Mouse (Mus musculus) limb, embryonic 13.5 days (tissue): ENCODE measurements around the gene Ifna4. TPM values are rescaled to one million over a fixed set of nuclear protein-coding genes. Genes with fewer than 3 reads are reported as not detected.
"Not testable (repeated sequence)": the region's sequence is repeated elsewhere in the genome, so short reads cannot be mapped to it uniquely, and the experiment has no call there.

ENCODE experiments used
- ATAC-seq: fragments of 200-750 bp; cut with Nextera tagmentation; 2 replicates; pipeline ENCODE4 v1.8.0; 2017; ENCODE audit warnings: low read depth, moderate number of reproducible peaks, moderate TSS enrichment; ENCODE audit not compliant: low FRiP score
- H3K27ac ChIP-seq: fragments of 300-500 bp; sonication (generic); 2 replicates; pipeline ENCODE4 v1.5.1; 2015; ENCODE audit warnings: inconsistent platforms, mild to moderate bottlenecking, moderate library complexity
- H3K27me3 ChIP-seq: fragments of 300-500 bp; sonication (generic); 2 replicates; pipeline ENCODE4 v1.6.1; 2015; ENCODE audit warnings: mild to moderate bottlenecking, inconsistent platforms
- H3K36me3 ChIP-seq: fragments of 300-500 bp; sonication (generic); 2 replicates; pipeline ENCODE4 v1.6.1; 2015; ENCODE audit warnings: inconsistent platforms, mild to moderate bottlenecking, moderate library complexity
- H3K4me1 ChIP-seq: fragments of 300-500 bp; sonication (generic); 2 replicates; pipeline ENCODE4 v1.6.1; 2015; ENCODE audit warnings: inconsistent platforms
- H3K4me2 ChIP-seq: fragments of 300-500 bp; sonication (generic); replicated peaks from 2 replicates; pipeline ENCODE4 v1.6.1; 2015; ENCODE audit warnings: inconsistent platforms, mild to moderate bottlenecking, moderate library complexity
- H3K4me3 ChIP-seq: fragments of 300-500 bp; sonication (generic); 2 replicates; pipeline ENCODE4 v1.5.1; 2015; ENCODE audit warnings: moderate library complexity, mild to moderate bottlenecking, inconsistent platforms
- H3K9ac ChIP-seq: fragments of 300-500 bp; sonication (generic); 2 replicates; pipeline ENCODE4 v1.6.1; 2015; ENCODE audit warnings: mild to moderate bottlenecking, inconsistent platforms
- H3K9me3 ChIP-seq: fragments of 300-500 bp; sonication (generic); 2 replicates; pipeline ENCODE4 v1.6.1; 2016; ENCODE audit warnings: inconsistent platforms
- WGBS: fragments of 180-500 bp; shearing (Covaris S2); methylation state at CpG from one replicate; pipeline ENCODE4 v1.1.7; 2015; 5-methylcytosine and 5-hydroxymethylcytosine counted together
- polyA plus RNA-seq: library from polyadenylated mRNA; unstranded; fragments of >200 nt; fragmentation: Nextera tagmentation; extraction: Ambion mirVana; gene quantifications from 2 replicates; pipeline ENCODE4 v1.2.1, GENCODE M21; 2015

The Ifna4 gene
- polyA plus RNA-seq, 1 experiment from 2014 or later = not detected

GRCm38 (mm10) chr4:88835225-88835624 lies 6.4 kb upstream of the Ifna4 start, which contains the start of gene Ifna5:
Ifna5 (plus strand) TSS chr4:88835525.
- not testable (repeated sequence) for H3K4me3 ChIP-seq, H3K9me3 ChIP-seq, H3K9ac ChIP-seq, ATAC-seq, H3K27me3 ChIP-seq, H3K4me1 ChIP-seq, H3K27ac ChIP-seq, H3K36me3 ChIP-seq, H3K4me2 ChIP-seq
- 83% methylated on average over 1 of the region's 1 CpGs for whole genome bisulfite sequencing

DNA sequence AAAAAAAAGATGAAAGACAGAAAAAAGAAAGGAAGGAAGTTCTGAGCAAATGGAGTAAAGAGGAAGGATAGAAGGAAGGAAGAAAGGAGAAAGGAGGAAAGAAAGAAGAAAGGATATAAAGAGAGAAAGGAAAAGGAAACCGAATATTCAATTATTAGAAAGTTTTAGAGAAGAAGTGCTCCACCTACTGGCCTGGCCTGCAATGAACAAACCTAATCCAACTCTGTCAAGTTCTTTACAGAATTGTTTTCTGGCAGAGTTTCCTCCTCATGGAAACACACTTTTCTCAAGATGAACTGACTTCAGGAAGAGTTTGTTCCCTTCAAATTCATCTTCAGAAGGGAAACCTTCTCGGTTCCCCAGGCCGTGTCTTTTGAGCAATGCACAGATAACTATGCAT lies 2.8 kb upstream of the Ifna4 start:
- H3K27ac ChIP-seq = no peak overlapping the region
- no peaks in the 10 kb centered on the region for H3K36me3 ChIP-seq
- no peak for ATAC-seq
- H3K27me3 ChIP-seq = no peaks in the 10 kb centered on the region
- H3K4me2 ChIP-seq = no peak overlapping the region
- H3K9me3 ChIP-seq = no peaks in the 10 kb centered on the region
- H3K4me1 ChIP-seq = no peaks in the 10 kb centered on the region
- no peak overlapping the region for H3K4me3 ChIP-seq
- WGBS = 40% methylated on average over 3 of the region's 3 CpGs
- no peak overlapping the region for H3K9ac ChIP-seq

GRCm38 (mm10) chr4:88840058-88840457 lies 1.6 kb upstream of the Ifna4 start:
- 78% methylated on average over 3 of the region's 3 CpGs for WGBS
- no peak overlapping the region for H3K9ac ChIP-seq
- no peaks in the 10 kb centered on the region for H3K9me3 ChIP-seq
- H3K4me1 ChIP-seq = no peaks in the 10 kb centered on the region
- H3K36me3 ChIP-seq = no peaks in the 10 kb centered on the region
- H3K4me2 ChIP-seq = no peak overlapping the region
- no peaks in the 10 kb centered on the region for H3K27me3 ChIP-seq
- H3K27ac ChIP-seq = no peak overlapping the region
- no peak overlapping the region for H3K4me3 ChIP-seq
- ATAC-seq = no peak

DNA sequence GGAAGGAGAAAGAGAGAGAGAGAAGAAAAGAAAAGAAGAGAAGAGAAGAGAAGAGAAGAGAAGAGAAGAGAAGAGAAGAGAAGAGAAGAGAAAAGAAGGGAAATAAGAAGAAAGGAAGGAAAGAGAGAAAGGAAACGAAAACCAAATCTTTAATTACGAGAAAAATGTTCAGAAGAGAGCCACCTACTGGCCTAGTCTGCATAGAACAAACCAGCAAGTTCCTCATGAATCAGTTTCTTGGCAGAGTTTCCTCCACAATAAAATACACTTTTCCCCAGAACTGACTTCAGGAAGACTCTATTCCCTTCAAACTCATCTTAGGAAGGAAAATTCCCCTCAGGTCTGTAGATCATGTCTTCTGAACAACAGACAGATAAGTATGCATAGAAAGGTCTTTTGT lies 3.7 kb downstream of the Ifna4 start:
- H3K4me2 ChIP-seq = no peak overlapping the region
- H3K4me3 ChIP-seq = no peak overlapping the region
- H3K27me3 ChIP-seq = no peaks in the 10 kb centered on the region
- H3K27ac ChIP-seq = no peak overlapping the region
- H3K4me1 ChIP-seq = no peaks in the 10 kb centered on the region
- H3K9me3 ChIP-seq = no peaks in the 10 kb centered on the region
- WGBS = 53% methylated on average over 2 of the region's 2 CpGs
- no peak overlapping the region for H3K9ac ChIP-seq
- ATAC-seq = no peak
- no peaks in the 10 kb centered on the region for H3K36me3 ChIP-seq

DNA sequence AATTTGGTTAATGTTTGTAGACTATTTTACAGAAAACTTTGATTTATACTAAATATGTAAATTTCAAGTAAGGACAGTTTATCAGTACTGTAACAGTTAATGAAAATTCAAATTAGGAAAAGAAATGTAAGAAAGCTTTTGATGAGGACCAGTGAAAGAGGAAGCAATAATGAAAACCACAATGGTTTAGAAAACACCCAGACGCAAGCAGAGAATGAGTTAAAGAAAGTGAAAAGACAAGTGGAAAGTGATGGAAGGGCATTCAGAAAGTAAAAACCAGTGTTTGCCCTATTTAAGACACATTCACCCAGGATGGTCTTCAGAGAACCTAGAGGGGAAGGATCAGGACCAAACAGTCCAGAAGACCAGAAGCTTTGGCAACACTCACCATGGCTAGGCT lies 8.0 kb downstream of the Ifna4 start, which contains the start of gene Ifna1:
Gene Ifna1, plus strand, starts transcription at position 390 of the 400 bp plus-strand sequence.
- Histone ChIP-seq H3K9ac (no peak within 1 kb of the TSS), H3K36me3 (no peaks in the 10 kb centered on the region), H3K4me1 (no peaks in the 10 kb centered on the region), H3K4me3 (no peak within 1 kb of the TSS), H3K4me2 (no peak within 1 kb of the TSS), H3K9me3 (0 out of 2 replicates have a peak, but pooled peaks cover 3% of the 10 kb centered on the region), H3K27ac (no peak within 1 kb of the TSS), H3K27me3 (no peaks in the 10 kb centered on the region)
- 84% methylated on average over 1 of the region's 1 CpGs for WGBS
- no peak for ATAC-seq

GRCm38 (mm10) chr4:88851026-88851763 lies 9.5 kb downstream of the Ifna4 start:
- Histone ChIP-seq H3K9ac (no peak overlapping the region), H3K27me3 (no peaks in the 10 kb centered on the region), H3K4me1 (no peaks in the 10 kb centered on the region), H3K27ac (no peak overlapping the region), H3K4me2 (no peak overlapping the region), H3K9me3 (0 out of 2 replicates have a peak, but pooled peaks cover 3% of the 10 kb centered on the region), H3K4me3 (no peak overlapping the region), H3K36me3 (no peaks in the 10 kb centered on the region)
- ATAC-seq = no peak
- 78% methylated on average over 4 of the region's 4 CpGs for WGBS

DNA sequence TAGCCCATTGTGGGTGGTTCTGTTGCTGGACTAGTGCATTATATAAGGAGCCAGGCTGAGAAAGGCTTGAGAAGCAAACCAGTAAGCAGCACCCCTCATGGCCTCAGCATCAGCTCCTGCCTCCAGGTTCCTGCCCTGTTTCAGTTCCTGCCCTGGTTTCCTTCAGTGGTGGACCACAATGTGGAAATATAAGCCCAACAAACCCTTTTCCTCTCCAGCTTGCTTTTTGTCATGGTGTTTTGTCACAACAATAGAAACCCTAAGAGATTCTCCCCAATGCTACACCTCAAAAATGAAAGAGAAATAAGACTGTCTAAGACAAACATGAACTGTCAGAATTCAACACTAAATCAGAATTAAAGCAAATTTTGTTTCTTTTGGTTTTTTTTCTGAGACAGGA lies 17.6 kb downstream of the Ifna4 start:
- Histone ChIP-seq H3K36me3 (no peaks in the 10 kb centered on the region), H3K4me2 (no peak overlapping the region), H3K27me3 (peaks cover 15% of the 10 kb centered on the region), H3K9me3 (no peaks in the 10 kb centered on the region), H3K9ac (no peak overlapping the region), H3K27ac (no peak overlapping the region), H3K4me3 (no peak overlapping the region), H3K4me1 (peaks cover 7% of the 10 kb centered on the region)
- ATAC-seq = no peak

DNA sequence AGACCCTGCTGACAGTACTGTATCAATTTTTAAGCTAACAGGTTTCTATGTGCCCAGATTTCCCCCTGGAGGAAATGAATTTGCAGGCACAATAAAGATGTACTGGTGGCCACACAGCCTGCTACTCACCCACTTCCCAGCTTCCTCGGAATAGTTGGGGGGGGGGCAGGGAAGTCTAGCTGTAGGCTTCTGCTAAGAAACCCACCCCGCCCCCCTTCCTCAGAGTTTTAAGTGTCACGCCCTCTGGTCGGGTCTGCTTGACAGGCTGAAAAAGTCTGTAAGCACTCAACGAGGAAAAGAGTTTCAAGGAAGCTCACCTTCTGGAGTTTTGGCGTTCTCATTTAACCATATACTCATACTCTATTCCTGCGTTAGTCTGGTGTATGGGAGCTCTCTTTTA lies 21.6 kb downstream of the Ifna4 start:
- no peaks in the 10 kb centered on the region for H3K9me3 ChIP-seq
- ATAC-seq = no peak
- no peak overlapping the region for H3K4me2 ChIP-seq
- 6% methylated on average over 7 of the region's 7 CpGs for WGBS
- H3K27me3 ChIP-seq = peaks cover 37% of the 10 kb centered on the region
- no peak overlapping the region for H3K4me3 ChIP-seq
- H3K27ac ChIP-seq = no peak overlapping the region
- peaks cover 13% of the 10 kb centered on the region for H3K4me1 ChIP-seq
- H3K9ac ChIP-seq = no peak overlapping the region
- no peaks in the 10 kb centered on the region for H3K36me3 ChIP-seq

DNA sequence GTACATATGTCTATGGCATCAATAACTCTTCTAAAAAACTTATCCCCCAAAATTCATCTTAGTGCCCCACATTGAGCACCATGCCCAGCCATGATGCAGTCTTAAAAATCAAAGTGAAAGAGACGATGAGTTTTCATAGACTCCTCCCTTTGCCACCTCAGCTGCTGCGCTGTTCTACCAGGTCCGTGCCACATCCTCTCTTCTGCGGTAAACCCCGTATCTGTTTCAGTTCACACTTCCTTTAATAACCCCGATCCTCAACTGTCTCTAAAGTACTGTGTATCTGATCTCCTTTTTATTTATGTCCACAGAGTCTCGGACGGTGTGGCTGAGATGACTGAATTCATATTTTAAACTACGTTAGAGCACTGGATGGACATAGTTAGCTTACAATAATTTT lies 22.9 kb downstream of the Ifna4 start:
- Histone ChIP-seq H3K27ac (no peak overlapping the region), H3K4me3 (no peak overlapping the region), H3K36me3 (no peaks in the 10 kb centered on the region), H3K4me2 (no peak overlapping the region), H3K9me3 (no peaks in the 10 kb centered on the region), H3K9ac (no peak overlapping the region), H3K4me1 (peaks cover 13% of the 10 kb centered on the region), H3K27me3 (peaks cover 40% of the 10 kb centered on the region)
- WGBS = 54% methylated on average over 9 of the region's 9 CpGs
- ATAC-seq = no peak

- Histone ChIP-seq H3K4me2 (no peak overlapping the region), H3K36me3 (no peaks in the 10 kb centered on the region), H3K4me3 (no peak overlapping the region), H3K9me3 (no peaks in the 10 kb centered on the region), H3K27me3 (peaks cover 40% of the 10 kb centered on the region), H3K4me1 (peaks cover 13% of the 10 kb centered on the region), H3K9ac (no peak overlapping the region), H3K27ac (no peak overlapping the region)
- WGBS = 42% methylated on average over 6 of the region's 6 CpGs
- ATAC-seq = no peak
These were observed 23.4 kb downstream of the Ifna4 start for GRCm38 (mm10) chr4:88865011-88865569.

DNA sequence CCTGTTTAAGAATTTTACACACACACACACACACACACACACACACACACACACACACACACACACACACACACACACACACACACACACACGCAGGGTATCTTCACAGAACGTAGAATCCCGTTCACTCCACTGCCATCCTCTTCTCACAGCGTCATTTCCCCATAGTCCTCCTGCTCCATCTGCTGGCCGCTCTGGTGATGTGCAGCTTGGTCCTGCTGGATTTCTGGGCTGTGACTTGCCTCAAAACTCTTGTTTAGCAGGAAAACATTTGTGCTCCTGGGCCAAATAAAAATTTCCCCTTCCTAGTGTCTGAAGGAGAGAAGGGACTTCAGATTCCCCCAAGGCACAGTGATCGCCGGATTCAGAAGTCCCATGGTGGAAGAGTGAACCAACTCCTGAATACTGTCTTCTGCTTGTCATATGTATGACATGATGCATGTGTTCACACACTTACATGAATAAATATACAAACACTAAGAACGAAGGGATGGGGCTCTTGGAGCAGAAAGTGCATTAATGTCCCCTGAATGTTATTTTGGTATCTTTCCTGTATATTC lies 25.8 kb downstream of the Ifna4 start:
- Histone ChIP-seq H3K36me3 (no peaks in the 10 kb centered on the region), H3K9ac (peak overlapping the region; percentile 60), H3K4me1 (peaks cover 13% of the 10 kb centered on the region), H3K27me3 (peaks cover 46% of the 10 kb centered on the region), H3K27ac (no peak overlapping the region), H3K9me3 (no peaks in the 10 kb centered on the region), H3K4me3 (peak overlapping the region; percentile 55), H3K4me2 (peak overlapping the region; percentile 91)
- WGBS = 1% methylated on average over 8 of the region's 8 CpGs
- ATAC-seq = peak; percentile 70; the same call in 1 of the 2 replicates

DNA sequence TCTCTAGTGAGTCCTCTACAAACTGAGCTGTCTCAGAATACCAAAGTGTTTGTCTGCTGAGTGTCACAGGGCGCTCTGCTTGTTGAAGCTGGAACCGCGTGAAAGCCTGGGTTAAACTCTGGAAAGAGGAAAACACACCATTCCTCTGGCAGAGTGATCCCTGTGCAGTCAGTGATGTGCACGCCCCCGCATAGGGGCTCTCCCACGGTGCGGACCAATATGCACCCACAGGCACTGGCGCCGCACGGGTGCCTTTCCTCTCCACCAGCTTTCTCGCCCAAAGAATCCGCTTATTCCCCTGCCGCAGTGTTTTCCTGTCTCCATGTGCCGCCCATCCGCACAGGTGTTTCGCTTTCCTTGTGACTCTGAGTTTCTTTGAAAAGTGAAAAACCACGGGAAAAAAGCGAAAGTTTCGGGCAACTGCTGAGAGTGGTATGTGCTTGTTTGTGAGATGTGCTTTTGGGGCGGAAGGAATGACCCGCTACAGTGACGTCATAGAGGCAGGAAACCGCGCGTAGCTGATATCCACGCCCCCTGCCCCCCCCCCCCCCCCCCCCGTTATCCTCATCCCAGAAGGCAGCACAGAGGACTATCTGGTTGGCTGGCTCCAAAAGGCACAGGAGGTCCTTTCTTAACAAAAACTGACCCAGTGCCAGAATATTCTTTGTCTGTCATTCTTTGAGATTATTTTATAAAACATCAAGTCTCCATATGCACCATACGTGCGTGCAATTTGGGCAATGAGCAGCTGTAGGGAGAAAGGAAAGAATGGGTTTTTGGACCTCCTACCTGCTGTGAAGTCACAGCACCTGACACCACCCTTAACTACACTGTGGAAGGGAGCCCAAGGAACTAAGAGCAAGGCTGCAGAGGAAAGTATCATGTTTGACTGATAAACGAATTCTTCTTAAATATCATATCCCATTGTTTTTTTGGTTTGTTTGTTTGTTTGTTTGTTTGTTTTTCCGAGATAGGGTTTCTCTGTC lies 26.6 kb downstream of the Ifna4 start:
- ATAC-seq = peak; percentile 46
- WGBS = 8% methylated on average over 31 of the region's 31 CpGs
- H3K36me3 ChIP-seq = no peaks in the 10 kb centered on the region
- H3K27ac ChIP-seq = no peak overlapping the region
- H3K4me1 ChIP-seq = peaks cover 9% of the 10 kb centered on the region
- peak overlapping the region; percentile 55 for H3K4me3 ChIP-seq
- peak overlapping the region; percentile 91 for H3K4me2 ChIP-seq
- no peaks in the 10 kb centered on the region for H3K9me3 ChIP-seq
- peak overlapping the region; percentile 60 for H3K9ac ChIP-seq
- peaks cover 39% of the 10 kb centered on the region for H3K27me3 ChIP-seq
